Mouse (Mus musculus) embryonic fibroblast, embryonic 13.5 days (primary cell): ENCODE results near the gene Hmces. TPM values are rescaled to one million over a fixed set of nuclear protein-coding genes. Genes with fewer than 3 reads are reported as not detected.
A peak's percentile ranks its signal among the peaks of the same experiment; 100 is the strongest.

Experiments
- H3K27ac ChIP-seq: 2 replicates; pipeline ENCODE4 v1.5.1; 2012; ENCODE audit warnings: low read length, control low read depth, inconsistent platforms; ENCODE audit not compliant: insufficient read depth
- H3K4me1 ChIP-seq: 2 replicates; pipeline ENCODE4 v1.6.1; 2011; ENCODE audit warnings: low read length; ENCODE audit not compliant: control insufficient read depth, insufficient read depth
- H3K4me3 ChIP-seq: 2 replicates; pipeline ENCODE4 v1.5.1; 2011; ENCODE audit warnings: mild to moderate bottlenecking, control low read depth, low read length; ENCODE audit not compliant: insufficient read depth
- CTCF ChIP-seq: IDR thresholded peaks from 2 replicates; pipeline ENCODE4 v1.5.1; 2011; ENCODE audit warnings: mild to moderate bottlenecking, control low read depth, low read length, moderate library complexity, borderline replicate concordance; ENCODE audit not compliant: insufficient read depth
- POLR2A ChIP-seq: IDR thresholded peaks from 2 replicates; pipeline ENCODE4 v1.6.1; 2011; ENCODE audit warnings: low read depth, mild to moderate bottlenecking, control low read depth, low read length, moderate library complexity
- polyA plus RNA-seq: library from polyadenylated mRNA; stranded (reverse); fragments of >200 nt; gene quantifications from 2 replicates; pipeline ENCODE4 v1.2.4, GENCODE M21; 2011; ENCODE audit warnings: low read depth; ENCODE audit not compliant: missing spikeins, insufficient read length

The Hmces gene
- polyA plus RNA-seq, 1 experiment, result 23.4 TPM

DNA sequence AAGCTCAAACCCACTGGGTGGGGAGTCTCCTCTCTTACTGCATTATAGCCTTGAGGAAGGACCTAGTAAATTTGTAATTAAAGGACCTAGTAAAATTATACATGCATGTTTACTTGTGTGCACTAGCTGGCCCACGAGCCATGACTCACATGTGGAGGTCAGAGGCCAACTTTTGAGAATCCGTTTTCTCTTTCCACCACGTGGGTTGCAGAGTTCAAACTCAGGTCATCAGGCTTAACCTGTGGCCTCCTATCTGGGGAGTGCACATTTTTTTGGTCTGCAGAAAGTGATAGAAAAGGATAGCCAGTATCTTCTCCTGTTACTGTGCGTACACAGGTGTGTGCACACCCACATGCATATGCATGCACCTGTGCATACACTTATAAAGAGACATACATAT is 34.7 kb upstream of the Hmces start:
- peaks cover 6% of the 10 kb centered on the region; the same call in 1 of the 2 replicates for H3K4me1 ChIP-seq

DNA sequence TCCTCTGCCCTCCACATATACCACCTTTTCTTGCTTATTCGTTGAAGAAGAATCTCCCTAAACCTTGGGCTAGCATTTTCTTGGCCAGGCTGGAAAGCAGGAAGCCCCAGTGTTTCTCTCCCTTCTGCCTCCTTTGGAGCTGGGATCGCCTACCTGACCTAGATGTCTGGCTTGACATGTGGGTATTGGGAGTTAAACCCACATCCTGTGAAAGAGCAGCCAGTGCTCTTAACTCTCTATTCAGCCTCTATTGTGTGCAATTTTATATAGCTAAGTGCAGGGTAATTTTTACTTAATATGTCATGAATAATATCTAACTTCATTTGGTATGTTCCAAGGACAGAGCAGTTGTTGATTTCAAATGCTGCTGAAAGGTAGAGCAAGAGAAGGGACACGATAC is 34.1 kb upstream of the Hmces start:
- TF ChIP-seq CTCF (no peak), POLR2A (no peak)
- no peak overlapping the region for H3K4me3 ChIP-seq
- H3K27ac ChIP-seq, result no peak overlapping the region
- H3K4me1 ChIP-seq, result peaks cover 6% of the 10 kb centered on the region; the same call in 1 of the 2 replicates

More for the DNA sequence above, 34.7 kb upstream of the Hmces start:
- no peak for TF ChIP-seq POLR2A
- no peak for TF ChIP-seq CTCF
- Histone ChIP-seq H3K27ac (no peak overlapping the region), H3K4me3 (no peak overlapping the region)

DNA sequence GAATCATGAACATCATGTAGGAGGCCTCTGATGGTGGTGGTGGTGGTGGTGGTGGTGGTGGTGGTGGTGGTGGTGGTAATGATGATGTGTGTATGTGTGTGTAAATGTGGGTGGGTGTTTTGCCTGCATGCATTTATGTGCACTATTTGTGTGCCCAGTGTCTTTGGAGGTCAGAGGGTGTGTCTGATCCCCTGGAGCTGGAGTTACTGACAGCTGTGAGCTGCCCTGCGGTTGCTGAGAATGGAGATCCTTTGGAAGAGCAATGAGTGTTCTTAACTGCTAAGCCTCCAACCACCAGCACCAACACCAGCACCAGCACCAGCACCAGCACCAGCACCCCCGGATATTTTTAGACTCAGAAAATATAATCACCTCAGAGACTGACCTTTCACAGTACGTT is 31.5 kb upstream of the Hmces start:
- Histone ChIP-seq H3K4me3 (no peak overlapping the region), H3K27ac (no peak overlapping the region), H3K4me1 (no peaks in the 10 kb centered on the region)
- TF ChIP-seq POLR2A, result no peak
- no peak for TF ChIP-seq CTCF

DNA sequence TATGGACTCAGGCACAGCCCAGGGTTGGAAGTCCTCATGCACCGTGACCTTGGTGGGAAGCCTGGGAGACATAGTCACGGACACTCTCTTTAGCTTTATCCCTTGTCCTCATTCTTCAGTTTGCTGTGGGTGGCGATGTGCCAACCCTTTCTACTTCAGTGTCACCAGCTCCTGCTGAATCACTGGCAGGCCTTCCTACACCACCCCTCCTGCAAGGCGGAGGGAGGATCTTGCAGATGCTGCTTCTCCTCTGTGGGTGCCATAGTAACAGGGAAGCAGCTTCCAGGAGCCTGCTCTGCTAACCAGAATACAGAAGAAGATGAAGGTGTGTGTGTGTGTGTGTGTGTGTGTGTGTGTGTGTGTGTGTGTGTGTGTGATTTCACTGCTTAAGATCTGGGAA is 30.9 kb upstream of the Hmces start:
- Histone ChIP-seq H3K4me3 (no peak overlapping the region), H3K4me1 (no peaks in the 10 kb centered on the region), H3K27ac (no peak overlapping the region)
- no peak for TF ChIP-seq CTCF
- no peak for TF ChIP-seq POLR2A

DNA sequence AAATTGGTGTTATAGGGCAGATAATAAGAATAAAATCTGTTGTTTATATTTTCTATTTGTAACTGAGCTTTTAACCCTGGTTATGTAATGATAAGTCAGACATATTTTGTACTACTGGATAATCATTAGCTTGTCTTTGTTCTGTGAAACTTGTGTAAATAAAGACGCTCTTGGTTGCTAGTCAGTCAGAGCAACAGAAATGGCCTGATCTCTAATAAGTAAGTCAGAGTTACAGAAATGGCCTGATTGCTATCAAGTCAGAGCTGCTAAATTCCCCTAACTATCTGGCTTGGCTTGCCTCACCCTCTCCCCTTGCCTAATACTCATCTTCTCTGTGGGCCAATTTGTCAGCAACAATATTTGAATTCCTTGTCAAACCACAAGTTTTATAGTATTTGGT is 27.0 kb upstream of the Hmces start:
- Histone ChIP-seq H3K4me1 (0 out of 2 replicates have a peak, but pooled peaks cover 3% of the 10 kb centered on the region), H3K4me3 (no peak overlapping the region), H3K27ac (no peak overlapping the region)
- TF ChIP-seq CTCF (no peak), POLR2A (no peak)

DNA sequence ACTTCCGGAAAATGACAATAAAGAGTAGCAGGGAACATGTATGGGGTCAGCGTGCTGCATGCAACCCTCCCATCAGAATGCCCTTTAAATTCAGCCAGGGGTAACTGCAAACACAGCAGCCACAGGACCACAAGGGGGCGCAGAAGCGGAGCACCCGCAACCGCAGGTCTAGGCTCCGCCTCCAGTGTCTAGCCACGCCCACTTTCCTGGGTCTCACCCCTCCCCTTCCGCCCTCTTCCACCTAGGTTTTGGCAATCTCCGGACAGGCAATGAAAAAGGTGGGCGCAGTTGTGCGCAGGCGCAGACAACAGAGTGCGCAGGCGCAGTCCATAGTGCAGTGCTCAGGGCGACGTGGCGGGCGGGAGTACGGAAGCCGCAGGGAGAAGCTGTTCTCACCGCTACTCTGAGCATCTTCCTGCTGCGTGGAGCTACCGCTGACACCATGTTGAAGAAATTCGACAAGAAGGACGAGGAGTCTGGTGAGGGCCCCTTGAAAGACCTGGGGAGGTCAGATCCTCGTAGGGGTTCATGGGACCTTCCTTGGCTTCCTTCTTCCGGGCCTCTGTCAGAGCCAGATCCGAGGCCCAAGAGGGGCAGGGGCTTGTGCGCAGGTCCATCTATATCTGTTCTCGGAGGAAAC is 26.0 kb upstream of the Hmces start, which contains the start of gene Copg1:
Gene Copg1, plus strand, starts transcription at position 221 of the 640 bp plus-strand sequence.
- peak within 1 kb of the TSS; percentile 56 for H3K27ac ChIP-seq

DNA sequence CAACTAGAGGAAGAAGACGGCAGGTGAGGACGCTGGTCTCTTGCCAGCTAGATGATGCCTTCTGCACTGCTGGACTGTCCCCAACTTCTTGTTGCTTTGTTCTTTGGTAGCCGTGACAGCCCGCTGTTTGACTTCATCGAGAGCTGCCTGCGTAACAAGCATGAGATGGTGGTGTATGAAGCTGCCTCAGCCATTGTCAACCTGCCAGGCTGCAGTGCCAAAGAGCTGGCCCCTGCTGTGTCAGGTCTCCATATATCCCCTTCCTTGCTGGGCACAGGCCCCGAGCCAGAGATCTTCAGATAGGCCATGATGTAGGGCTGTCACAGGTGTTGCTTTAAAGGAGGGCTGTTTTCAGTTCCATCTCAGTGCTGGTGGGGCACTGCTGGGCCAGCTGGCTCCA is 19.8 kb upstream of the Hmces start:
- no peak for TF ChIP-seq CTCF
- no peak for TF ChIP-seq POLR2A
- no peak overlapping the region for H3K27ac ChIP-seq
- H3K4me1 ChIP-seq, result 0 out of 2 replicates have a peak, but pooled peaks cover under 1% of the 10 kb centered on the region
- no peak overlapping the region for H3K4me3 ChIP-seq

More for the DNA sequence above, 26.0 kb upstream of the Hmces start, which contains the start of gene Copg1:
- Histone ChIP-seq H3K4me1 (0 out of 2 replicates have a peak, but pooled peaks cover 3% of the 10 kb centered on the region), H3K4me3 (peak within 1 kb of the TSS; percentile 97)
- peak; percentile 98 for TF ChIP-seq POLR2A
- peak; percentile 64 for TF ChIP-seq CTCF

DNA sequence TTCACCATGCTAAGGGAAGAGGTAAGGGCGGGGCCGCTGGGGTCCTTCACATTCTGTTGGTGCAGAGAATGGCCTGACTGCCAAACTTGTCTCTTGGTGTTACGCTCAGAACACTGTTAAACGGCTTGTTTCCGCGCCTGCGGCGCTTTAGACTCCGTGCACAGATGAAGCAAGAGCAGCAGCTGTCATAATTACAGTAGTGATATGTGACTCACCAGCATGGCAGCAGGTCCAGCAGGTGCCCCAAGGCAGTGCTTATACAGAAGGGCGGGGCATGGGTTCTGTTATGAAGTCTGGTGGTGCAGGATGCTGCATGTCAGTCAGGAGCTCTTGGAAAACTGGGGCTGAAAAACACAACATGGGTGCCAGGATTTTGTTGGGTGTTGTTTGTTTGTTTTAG is 15.7 kb upstream of the Hmces start:
- Histone ChIP-seq H3K4me1 (no peaks in the 10 kb centered on the region), H3K4me3 (no peak overlapping the region), H3K27ac (no peak overlapping the region)
- no peak for TF ChIP-seq POLR2A
- TF ChIP-seq CTCF, result no peak

DNA sequence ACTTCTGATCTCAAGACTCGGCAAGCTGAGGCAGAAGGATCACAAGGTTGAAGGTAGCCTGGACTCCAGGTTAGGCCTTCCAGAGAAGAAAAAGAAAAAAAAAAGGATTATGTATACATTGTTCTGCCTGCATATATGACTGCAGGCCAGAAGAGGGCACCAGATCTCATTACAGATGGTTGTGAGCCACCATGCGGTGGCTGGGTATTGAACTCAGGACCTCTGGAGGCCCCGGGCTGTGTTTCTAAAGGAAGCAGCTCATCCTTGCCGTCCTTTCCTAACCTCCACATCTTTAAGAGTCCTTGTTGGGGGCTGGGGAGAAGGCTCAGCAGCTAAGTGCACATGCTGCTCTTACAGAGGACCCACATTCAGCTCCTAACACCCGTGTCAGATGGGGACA is 7.1 kb upstream of the Hmces start:
- H3K4me3 ChIP-seq, result no peak overlapping the region
- H3K27ac ChIP-seq, result no peak overlapping the region
- no peaks in the 10 kb centered on the region for H3K4me1 ChIP-seq
- TF ChIP-seq CTCF, result no peak
- no peak for TF ChIP-seq POLR2A

DNA sequence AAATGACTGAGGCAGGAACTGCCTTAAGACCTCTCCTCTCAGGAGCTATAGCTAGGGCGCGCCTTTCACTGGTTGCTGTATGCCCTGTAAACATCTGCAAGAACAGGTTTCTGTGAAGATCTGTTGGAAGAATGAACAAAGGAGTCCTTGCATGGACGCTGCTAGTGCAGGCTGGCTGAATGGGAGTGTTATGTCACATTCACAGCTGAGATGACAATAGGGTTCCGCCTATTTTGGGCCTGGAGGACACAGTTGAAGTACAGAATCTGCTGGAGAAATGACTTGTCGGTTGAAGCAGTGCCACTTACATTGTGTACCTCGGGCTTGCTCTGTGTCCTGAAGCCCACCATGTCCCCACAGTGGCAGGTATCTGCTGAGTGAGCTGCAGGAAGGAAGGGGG is 4.6 kb upstream of the Hmces start:
- Histone ChIP-seq H3K4me3 (no peak overlapping the region), H3K27ac (no peak overlapping the region), H3K4me1 (no peaks in the 10 kb centered on the region)
- TF ChIP-seq POLR2A, result no peak
- no peak for TF ChIP-seq CTCF

DNA sequence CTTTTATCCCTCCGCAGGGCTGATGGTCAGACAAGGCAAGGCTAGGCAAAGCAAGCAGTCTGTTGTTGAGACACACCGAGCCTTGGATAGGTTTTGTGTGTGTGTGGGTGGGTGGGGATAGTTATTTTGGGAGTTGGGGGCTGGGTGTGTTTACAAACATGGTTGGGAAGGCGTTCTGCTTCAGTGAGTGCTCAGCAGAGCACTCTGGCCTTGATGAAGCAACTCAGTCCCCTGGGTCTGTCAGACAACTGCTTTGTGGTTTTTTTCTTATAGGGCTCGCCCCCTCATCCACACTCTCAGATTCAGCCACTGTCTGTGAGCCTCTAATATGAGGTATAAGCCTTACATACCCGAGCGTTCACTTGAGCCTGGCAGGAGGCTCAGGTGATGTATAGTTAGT is 2.2 kb upstream of the Hmces start:
- H3K4me1 ChIP-seq, result peaks cover 5% of the 10 kb centered on the region; the same call in 1 of the 2 replicates
- no peak overlapping the region for H3K27ac ChIP-seq
- TF ChIP-seq POLR2A (no peak), CTCF (no peak)
- H3K4me3 ChIP-seq, result no peak overlapping the region
